Mouse (Mus musculus): ENCODE results near the gene Phf8. TPM values are rescaled to one million over a fixed set of nuclear protein-coding genes. Genes with fewer than 3 reads are reported as not detected.

Phf8 gene
- polyA plus RNA-seq (2012; rRNA removed; ENCODE audit: low replicate concordance), result 17.2 and 25.5 TPM in 2 replicates

GRCm38 (mm10) chrX:151520458-151521322, at the start of gene Phf8:
Gene Phf8 (plus strand): TSS chrX:151520672.

Other genes with a start within 250 kb of the Phf8 start
- 5.1 and 7.3 TPM in 2 replicates for gene Fam120c, start 176.5 kb upstream of the Phf8 start, polyA plus RNA-seq (2012; rRNA removed; ENCODE audit: low replicate concordance)